Mouse (Mus musculus) adrenal gland, postnatal 4 days (tissue): ENCODE results near the gene Sec61g. TPM values are rescaled to one million over a fixed set of nuclear protein-coding genes. Genes with fewer than 3 reads are reported as not detected.

Source experiments
- total RNA-seq, 2 experiments: library from RNA; stranded (reverse); gene quantifications; 2 replicates each; pipeline ENCODE4 v1.2.3; 2021

Gene Sec61g
- total RNA-seq, 2 experiments from 2014 or later, result 14.5 to 17.4 TPM

Other genes starting within 250 kb of the Sec61g start
- gene Egfr, start 243.7 kb upstream of the Sec61g start, total RNA-seq, result 10 to 100 TPM; 18.7 to 21.9 TPM